Mouse (Mus musculus) intestine, embryonic 14.5 days (tissue): ENCODE data around the gene Med10. TPM values are rescaled to one million over a fixed set of nuclear protein-coding genes. Genes with fewer than 3 reads are reported as not detected.

Experiments used
- ATAC-seq: fragments of 200-750 bp; cut with Nextera tagmentation; replicated peaks from 2 replicates; pipeline ENCODE4 v1.8.0; 2017; ENCODE audit warnings: low read depth, moderate number of reproducible peaks, moderate TSS enrichment, moderate library complexity; ENCODE audit not compliant: low FRiP score, low TSS enrichment
- DNase-seq: peaks from one replicate; pipeline ENCODE4 v3.0.0-alpha.2; 2018; ENCODE audit warnings: low spot score
- H3K27ac ChIP-seq: fragments of 300-500 bp; sonication (generic); 2 replicates; pipeline ENCODE4 v1.5.1; 2014; ENCODE audit warnings: low read depth, mild to moderate bottlenecking, control low read depth
- H3K27me3 ChIP-seq: fragments of 300-500 bp; sonication (generic); replicated peaks from 2 replicates; pipeline ENCODE4 v1.6.1; 2014; ENCODE audit warnings: low read length, control low read depth; ENCODE audit not compliant: control insufficient read depth, insufficient read depth
- H3K36me3 ChIP-seq: fragments of 300-500 bp; sonication (generic); 2 replicates; pipeline ENCODE4 v1.6.1; 2014; ENCODE audit warnings: low read length, control low read depth; ENCODE audit not compliant: control insufficient read depth, insufficient read depth
- H3K4me1 ChIP-seq: fragments of 300-500 bp; sonication (generic); replicated peaks from 2 replicates; pipeline ENCODE4 v1.6.1; 2014; ENCODE audit warnings: low read length, control low read depth, mixed read lengths; ENCODE audit not compliant: control insufficient read depth, insufficient read depth
- H3K4me2 ChIP-seq: fragments of 300-500 bp; sonication (generic); 2 replicates; pipeline ENCODE4 v1.6.1; 2014; ENCODE audit warnings: low read length
- H3K4me3 ChIP-seq: fragments of 300-500 bp; sonication (generic); 2 replicates; pipeline ENCODE4 v1.5.1; 2014; ENCODE audit warnings: low read depth, low read length, control low read depth, mixed read lengths
- H3K9ac ChIP-seq: fragments of 300-500 bp; sonication (generic); 2 replicates; pipeline ENCODE4 v1.6.1; 2014; ENCODE audit warnings: mild to moderate bottlenecking, low read length
- H3K9me3 ChIP-seq: fragments of 300-500 bp; sonication (generic); 2 replicates; pipeline ENCODE4 v1.6.1; 2016; ENCODE audit warnings: low read length, control low read depth; ENCODE audit not compliant: control insufficient read depth
- WGBS: fragments of 180-500 bp; shearing (Covaris S2); extraction: QIAGEN DNeasy Blood & Tissue Kit; methylation state at CpG from one replicate; pipeline ENCODE4 v1.1.7; 2014; 5-methylcytosine and 5-hydroxymethylcytosine counted together
- polyA plus RNA-seq: library from polyadenylated mRNA; unstranded; fragments of >200 nt; fragmentation: Nextera tagmentation; extraction: Ambion mirVana; gene quantifications from 2 replicates; pipeline ENCODE4 v1.2.1, GENCODE M21; 2014

Med10 gene
- 129 and 135 TPM in 2 replicates for polyA plus RNA-seq

GRCm38 (mm10) chr13:69802095-69802494 lies at the start of gene Med10:
Med10 (plus strand) TSS chr13:69802395.
- ATAC-seq (no peak), DNase-seq (no peak)
- WGBS = 78% methylated on average over 5 of the region's 5 CpGs
- H3K9ac ChIP-seq = no peak within 1 kb of the TSS
- no peaks in the 10 kb centered on the region for H3K9me3 ChIP-seq
- H3K36me3 ChIP-seq = no peaks in the 10 kb centered on the region
- H3K4me3 ChIP-seq = no peak within 1 kb of the TSS
- H3K27ac ChIP-seq = no peak within 1 kb of the TSS
- no peaks in the 10 kb centered on the region for H3K27me3 ChIP-seq
- no peak within 1 kb of the TSS for H3K4me2 ChIP-seq
- H3K4me1 ChIP-seq = no peaks in the 10 kb centered on the region

DNA sequence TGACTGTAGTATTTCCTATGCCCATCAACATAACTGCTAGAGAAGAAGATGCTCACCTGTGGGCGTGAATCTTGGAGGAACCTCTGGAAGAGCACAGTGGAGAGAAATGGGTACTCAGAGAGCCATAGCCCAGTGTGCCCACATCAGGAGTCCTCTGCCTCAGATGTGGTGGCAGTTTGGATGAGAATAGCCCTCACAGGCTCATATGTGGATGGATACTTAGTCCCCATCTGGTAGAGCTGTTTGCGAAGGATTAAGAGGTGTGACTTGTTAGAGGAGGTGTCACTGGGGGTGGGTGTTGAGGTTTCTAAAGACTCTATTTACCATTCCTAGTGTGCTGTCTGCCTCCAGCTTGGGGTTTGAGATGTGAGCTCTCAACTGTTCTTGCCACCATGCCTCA lies 49.3 kb upstream of the Med10 start:
- H3K4me2 ChIP-seq = no peak overlapping the region
- no peak overlapping the region for H3K9ac ChIP-seq
- 58% methylated on average over 2 of the region's 2 CpGs for WGBS
- ATAC-seq = no peak
- H3K4me1 ChIP-seq = no peaks in the 10 kb centered on the region
- no peak overlapping the region for H3K4me3 ChIP-seq
- no peaks in the 10 kb centered on the region for H3K36me3 ChIP-seq
- H3K27ac ChIP-seq = no peak overlapping the region
- no peaks in the 10 kb centered on the region for H3K27me3 ChIP-seq
- H3K9me3 ChIP-seq = no peaks in the 10 kb centered on the region
- no peak for DNase-seq

DNA sequence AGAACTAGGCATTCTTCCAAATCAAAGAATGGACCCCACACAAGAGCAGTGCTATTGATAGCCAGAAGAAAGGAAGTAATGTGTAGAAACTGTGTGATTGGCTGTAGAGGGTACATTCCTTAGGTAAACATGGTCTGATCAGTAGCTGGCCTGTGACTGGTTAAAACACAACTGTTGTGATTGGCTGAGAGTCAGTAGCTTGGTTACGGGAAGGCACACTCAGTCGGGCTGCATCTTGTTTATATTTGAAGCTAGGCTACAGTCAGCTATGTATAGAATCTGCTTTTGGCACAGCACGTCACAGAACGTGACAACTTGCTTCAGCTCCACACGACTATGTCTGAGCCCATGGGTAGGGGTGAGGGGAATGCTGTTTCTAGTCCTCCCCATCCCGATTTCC lies 43.2 kb upstream of the Med10 start:
- no peak overlapping the region for H3K27ac ChIP-seq
- no peaks in the 10 kb centered on the region for H3K9me3 ChIP-seq
- no peaks in the 10 kb centered on the region for H3K36me3 ChIP-seq
- H3K9ac ChIP-seq = no peak overlapping the region
- WGBS = 57% methylated on average over 6 of the region's 6 CpGs
- ATAC-seq (no peak), DNase-seq (no peak)
- H3K4me2 ChIP-seq = no peak overlapping the region
- H3K4me1 ChIP-seq = no peaks in the 10 kb centered on the region
- H3K4me3 ChIP-seq = no peak overlapping the region
- no peaks in the 10 kb centered on the region for H3K27me3 ChIP-seq

- ATAC-seq = no peak
- no peaks in the 10 kb centered on the region for H3K36me3 ChIP-seq
- no peak overlapping the region for H3K4me2 ChIP-seq
- no peak for DNase-seq
- 76% methylated on average over 10 of the region's 10 CpGs for WGBS
- H3K27ac ChIP-seq = no peak overlapping the region
- H3K4me3 ChIP-seq = no peak overlapping the region
- H3K9ac ChIP-seq = no peak overlapping the region
- H3K27me3 ChIP-seq = no peaks in the 10 kb centered on the region
- no peaks in the 10 kb centered on the region for H3K4me1 ChIP-seq
- no peaks in the 10 kb centered on the region for H3K9me3 ChIP-seq
Observed at GRCm38 (mm10) chr13:69761393-69761792, 40.8 kb upstream of the Med10 start.

DNA sequence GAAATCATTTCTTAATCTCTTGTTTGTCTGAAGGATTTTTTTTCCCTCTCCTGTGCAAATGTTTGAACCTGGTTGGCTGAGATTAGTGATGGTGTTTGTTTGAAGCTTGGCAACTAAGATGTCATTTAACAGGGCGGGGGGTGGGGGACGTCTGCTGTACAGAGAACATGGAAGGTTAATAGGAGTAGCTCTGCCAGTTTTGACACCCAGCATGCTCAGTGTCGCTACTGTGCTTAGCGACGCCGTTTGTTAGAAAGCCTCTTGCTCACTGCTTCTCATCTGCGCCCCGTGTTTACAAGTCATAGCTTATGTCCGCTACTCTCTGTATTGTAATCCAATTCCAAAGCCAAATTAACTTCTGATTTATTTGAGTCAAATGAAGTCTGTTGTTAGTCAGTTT lies 37.5 kb upstream of the Med10 start:
- Histone ChIP-seq H3K4me2 (no peak overlapping the region), H3K27ac (no peak overlapping the region), H3K4me3 (no peak overlapping the region), H3K4me1 (no peaks in the 10 kb centered on the region), H3K27me3 (no peaks in the 10 kb centered on the region), H3K9me3 (no peaks in the 10 kb centered on the region), H3K36me3 (no peaks in the 10 kb centered on the region), H3K9ac (no peak overlapping the region)
- WGBS = 74% methylated on average over 9 of the region's 9 CpGs
- ATAC-seq (no peak), DNase-seq (no peak)

- no peak overlapping the region for H3K9ac ChIP-seq
- ATAC-seq (no peak), DNase-seq (no peak)
- no peak overlapping the region for H3K4me3 ChIP-seq
- no peak overlapping the region for H3K27ac ChIP-seq
- H3K4me2 ChIP-seq = no peak overlapping the region
- no peaks in the 10 kb centered on the region for H3K36me3 ChIP-seq
- H3K9me3 ChIP-seq = no peaks in the 10 kb centered on the region
- no peaks in the 10 kb centered on the region for H3K27me3 ChIP-seq
- WGBS = 88% methylated on average over 10 of the region's 10 CpGs
- no peaks in the 10 kb centered on the region for H3K4me1 ChIP-seq
Observed at GRCm38 (mm10) chr13:69768152-69768551, 34.0 kb upstream of the Med10 start.

GRCm38 (mm10) chr13:69770538-69771456 lies 31.4 kb upstream of the Med10 start:
- Histone ChIP-seq H3K27ac (no peak overlapping the region), H3K9ac (no peak overlapping the region), H3K4me1 (no peaks in the 10 kb centered on the region), H3K4me2 (no peak overlapping the region), H3K4me3 (no peak overlapping the region), H3K9me3 (no peaks in the 10 kb centered on the region), H3K36me3 (no peaks in the 10 kb centered on the region), H3K27me3 (no peaks in the 10 kb centered on the region)
- no peak for ATAC-seq
- WGBS = 78% methylated on average over 12 of the region's 12 CpGs
- DNase-seq = no peak

GRCm38 (mm10) chr13:69772358-69772757 lies 29.8 kb upstream of the Med10 start:
- WGBS = 81% methylated on average over 4 of the region's 4 CpGs
- Histone ChIP-seq H3K36me3 (no peaks in the 10 kb centered on the region), H3K27ac (no peak overlapping the region), H3K4me2 (no peak overlapping the region), H3K4me1 (no peaks in the 10 kb centered on the region), H3K9me3 (no peaks in the 10 kb centered on the region), H3K27me3 (no peaks in the 10 kb centered on the region), H3K9ac (no peak overlapping the region), H3K4me3 (no peak overlapping the region)
- no peak for DNase-seq
- no peak for ATAC-seq

GRCm38 (mm10) chr13:69778221-69778620 lies 24.0 kb upstream of the Med10 start:
- 88% methylated on average over 19 of the region's 19 CpGs for WGBS
- DNase-seq (no peak), ATAC-seq (no peak)
- H3K36me3 ChIP-seq = no peaks in the 10 kb centered on the region
- no peak overlapping the region for H3K9ac ChIP-seq
- no peak overlapping the region for H3K4me3 ChIP-seq
- H3K9me3 ChIP-seq = no peaks in the 10 kb centered on the region
- H3K27me3 ChIP-seq = no peaks in the 10 kb centered on the region
- no peaks in the 10 kb centered on the region for H3K4me1 ChIP-seq
- no peak overlapping the region for H3K4me2 ChIP-seq
- H3K27ac ChIP-seq = no peak overlapping the region
